Mouse (Mus musculus): ENCODE measurements around the gene Dcpp3. TPM values are rescaled to one million over a fixed set of nuclear protein-coding genes. Genes with fewer than 3 reads are reported as not detected.

Gene Dcpp3
- polyA plus RNA-seq, 2 experiments from 2014 or later: not detected

Other genes starting within 250 kb of the Dcpp3 start
- gene Hcfc1r1, start 243.9 kb upstream of the Dcpp3 start, polyA plus RNA-seq (2017; shearing (Covaris generic)): 10 to 100 TPM; 71.5 to 72.4 TPM
- 10 to 100 TPM; 26.1 to 43.6 TPM for gene Thoc6, start 243.6 kb upstream of the Dcpp3 start, polyA plus RNA-seq (2017; shearing (Covaris generic))
- gene Tnfrsf12a, start 240.0 kb upstream of the Dcpp3 start, polyA plus RNA-seq (2017; shearing (Covaris generic)): 1 to 10 TPM; 5.3 to 6.2 TPM
- not detected for gene Cldn6, start 238.2 kb upstream of the Dcpp3 start, polyA plus RNA-seq (2017; shearing (Covaris generic))
- not detected for gene Cldn9, start 233.4 kb upstream of the Dcpp3 start, polyA plus RNA-seq (2017; shearing (Covaris generic))
- gene 1520401A03Rik, start 194.7 kb upstream of the Dcpp3 start, polyA plus RNA-seq (2017; shearing (Covaris generic)): under 1 TPM; 0.20 to 0.30 TPM
- gene Pkmyt1, start 191.1 kb upstream of the Dcpp3 start, polyA plus RNA-seq (2017; shearing (Covaris generic)): 10 to 100 TPM; 10.5 to 13.7 TPM
- 1 to 10 TPM; 2.0 to 2.5 TPM for gene Paqr4, start 176.6 kb upstream of the Dcpp3 start, polyA plus RNA-seq (2017; shearing (Covaris generic))
- 1 to 10 TPM; 1.8 to 2.4 TPM for gene Kremen2, start 171.6 kb upstream of the Dcpp3 start, polyA plus RNA-seq (2017; shearing (Covaris generic))
- 10 to 100 TPM; 15.1 to 21.4 TPM for gene Flywch1, start 145.9 kb upstream of the Dcpp3 start, polyA plus RNA-seq (2017; shearing (Covaris generic))
- 1 to 10 TPM; 3.4 to 3.5 TPM for gene Flywch2, start 131.4 kb upstream of the Dcpp3 start, polyA plus RNA-seq (2017; shearing (Covaris generic))
- gene Srrm2, start 126.9 kb upstream of the Dcpp3 start, polyA plus RNA-seq (2017; shearing (Covaris generic)): 100 to 1,000 TPM; 289 to 316 TPM
- 100 to 1,000 TPM; 600 to 664 TPM for gene Elob, start 88.3 kb upstream of the Dcpp3 start, polyA plus RNA-seq (2017; shearing (Covaris generic))
- not detected for gene Prss33, start 81.4 kb upstream of the Dcpp3 start, polyA plus RNA-seq (2017; shearing (Covaris generic))
- gene Prss32, start 73.6 kb upstream of the Dcpp3 start, polyA plus RNA-seq (2017; shearing (Covaris generic)): not detected
- gene Prss41, start 73.3 kb upstream of the Dcpp3 start, polyA plus RNA-seq (2017; shearing (Covaris generic)): 1 to 10 TPM; 5.6 to 5.7 TPM
- gene Prss21, start 49.4 kb upstream of the Dcpp3 start, polyA plus RNA-seq (2017; shearing (Covaris generic)): not detected
- gene Dcpp1, start 36.6 kb upstream of the Dcpp3 start, polyA plus RNA-seq (2017; shearing (Covaris generic)): not detected
- not detected for gene Dcpp2, start 36.6 kb upstream of the Dcpp3 start, polyA plus RNA-seq (2017; shearing (Covaris generic))
- gene Sbp, start 24.2 kb downstream of the Dcpp3 start, polyA plus RNA-seq (2017; shearing (Covaris generic)): not detected
- not detected for gene Sbpl, start 37.8 kb downstream of the Dcpp3 start, polyA plus RNA-seq (2017; shearing (Covaris generic))
- gene Prss30, start 63.1 kb downstream of the Dcpp3 start, polyA plus RNA-seq (2017; shearing (Covaris generic)): not detected
- not detected for gene Prss22, start 80.6 kb downstream of the Dcpp3 start, polyA plus RNA-seq (2017; shearing (Covaris generic))
- gene Prss27, start 120.7 kb downstream of the Dcpp3 start, polyA plus RNA-seq (2017; shearing (Covaris generic)): not detected
- gene Kctd5, start 156.0 kb downstream of the Dcpp3 start, polyA plus RNA-seq (2017; shearing (Covaris generic)): 1 to 10 TPM; 2.3 to 5.2 TPM
- gene Pdpk1, start 233.5 kb downstream of the Dcpp3 start, polyA plus RNA-seq (2017; shearing (Covaris generic)): 10 to 100 TPM; 30.4 to 37.6 TPM
- 10 to 100 TPM; 20.2 to 37.8 TPM for gene Amdhd2, start 246.3 kb downstream of the Dcpp3 start, polyA plus RNA-seq (2017; shearing (Covaris generic))

Measured in CD4-positive, CD25-positive, alpha-beta regulatory T cell, adult 4 months (primary cell).